Mouse (Mus musculus) MEL (cell line): ENCODE results near the gene Slc30a4. TPM values are rescaled to one million over a fixed set of nuclear protein-coding genes. Genes with fewer than 3 reads are reported as not detected.

Experiments
- DNase-seq: peaks from one replicate; pipeline ENCODE4 v3.0.0; 2011; ENCODE audit warnings: low read depth, low spot score
- H3K27ac ChIP-seq: 2 replicates; pipeline ENCODE4 v1.5.1; 2012; ENCODE audit warnings: low read depth, mild to moderate bottlenecking, control low read depth, low read length, moderate library complexity; ENCODE audit not compliant: control insufficient read depth
- H3K27me3 ChIP-seq, 2 experiments: fragments of 150-350 bp in 1 of 2; sonication (generic) in 1 of 2; 2 replicates each; pipeline ENCODE4 v1.6.1; 2012; ENCODE audit warnings: low read length in 2 of 2, mild to moderate bottlenecking in 2 of 2, improper control_type of control experiment in 1 of 2, moderate library complexity in 1 of 2; ENCODE audit not compliant: insufficient read depth in 2 of 2, control insufficient read depth in 1 of 2
- H3K36me3 ChIP-seq, 2 experiments: 2 replicates each; pipeline ENCODE4 v1.6.1; 2012 to 2014; ENCODE audit warnings: low read length in 2 of 2, improper control_type of control experiment in 1 of 2, inconsistent platforms in 1 of 2, mild to moderate bottlenecking in 1 of 2; ENCODE audit not compliant: insufficient read depth in 2 of 2, control insufficient read depth in 1 of 2
- H3K4me1 ChIP-seq, 2 experiments: fragments of 150-350 bp in 1 of 2; sonication (generic) in 1 of 2; 2 replicates each; pipeline ENCODE4 v1.6.1; 2012; ENCODE audit warnings: low read length in 2 of 2, improper control_type of control experiment in 1 of 2, mild to moderate bottlenecking in 1 of 2; ENCODE audit not compliant: insufficient read depth in 2 of 2, control insufficient read depth in 1 of 2
- H3K4me3 ChIP-seq, 2 experiments: fragments of 150-350 bp in 1 of 2; sonication (generic) in 1 of 2; 2 replicates each; pipeline ENCODE4 v1.5.1; 2012; ENCODE audit warnings: low read depth in 2 of 2, low read length in 2 of 2, mild to moderate bottlenecking in 2 of 2, moderate library complexity in 2 of 2, control low read depth in 1 of 2, improper control_type of control experiment in 1 of 2; ENCODE audit not compliant: control insufficient read depth in 1 of 2, insufficient read depth in 1 of 2
- H3K79me2 ChIP-seq: 2 replicates; pipeline ENCODE4 v1.6.1; 2012; ENCODE audit warnings: mild to moderate bottlenecking, low read length, moderate library complexity; ENCODE audit not compliant: control insufficient read depth, poor library complexity, insufficient read depth
- H3K9ac ChIP-seq: 2 replicates; pipeline ENCODE4 v1.6.1; 2012; ENCODE audit warnings: low read depth, mild to moderate bottlenecking, control low read depth, low read length, moderate library complexity; ENCODE audit not compliant: control insufficient read depth, poor library complexity, severe bottlenecking
- H3K9me3 ChIP-seq: fragments of 150-350 bp; sonication (generic); replicated peaks from 2 replicates; pipeline ENCODE4 v1.6.1; 2012; ENCODE audit warnings: mild to moderate bottlenecking, low read length, improper control_type of control experiment, moderate library complexity; ENCODE audit not compliant: insufficient read depth
- BHLHE40 ChIP-seq: IDR thresholded peaks from 2 replicates; pipeline ENCODE4 v1.6.1; 2012; ENCODE audit warnings: low read depth, mild to moderate bottlenecking, inconsistent platforms, low read length, improper control_type of control experiment, borderline replicate concordance
- E2F4 ChIP-seq: IDR thresholded peaks from 2 replicates; pipeline ENCODE4 v1.6.1; 2011; ENCODE audit warnings: low read depth, low read length, improper control_type of control experiment, borderline replicate concordance
- ELF1 ChIP-seq: IDR thresholded peaks from 2 replicates; pipeline ENCODE4 v1.6.1; 2014; ENCODE audit warnings: low read depth, mild to moderate bottlenecking, inconsistent platforms, low read length, improper control_type of control experiment, moderate library complexity
- EP300 ChIP-seq, 2 experiments: IDR thresholded peaks; 2 replicates each; pipeline ENCODE4 v1.6.1; 2011; ENCODE audit warnings: improper control_type of control experiment in 2 of 2, low read length in 2 of 2, low read depth in 1 of 2, mild to moderate bottlenecking in 1 of 2
- ETS1 ChIP-seq: IDR thresholded peaks from 2 replicates; pipeline ENCODE4 v1.6.1; 2012; ENCODE audit warnings: low read depth, mild to moderate bottlenecking, inconsistent platforms, low read length, improper control_type of control experiment, moderate library complexity
- KAT2A ChIP-seq: conservative IDR thresholded peaks from 2 replicates; pipeline ENCODE4 v1.6.1; 2012; ENCODE audit warnings: low read depth, low read length, improper control_type of control experiment, inconsistent platforms
- MAZ ChIP-seq: IDR thresholded peaks from 2 replicates; pipeline ENCODE4 v1.6.1; 2012; ENCODE audit warnings: low read depth, mild to moderate bottlenecking, inconsistent platforms, low read length, improper control_type of control experiment
- MEF2A ChIP-seq: IDR thresholded peaks from 2 replicates; pipeline ENCODE4 v1.6.1; 2014; ENCODE audit warnings: low read depth, mild to moderate bottlenecking, inconsistent platforms, low read length, improper control_type of control experiment; ENCODE audit not compliant: poor library complexity, insufficient replicate concordance, severe bottlenecking; ENCODE audit errors: extremely low read depth
- NRF1 ChIP-seq: IDR thresholded peaks from 2 replicates; pipeline ENCODE4 v1.6.1; 2014; ENCODE audit warnings: low read depth, mild to moderate bottlenecking, inconsistent platforms, low read length, improper control_type of control experiment, moderate library complexity; ENCODE audit not compliant: poor library complexity, insufficient read depth, severe bottlenecking
- POLR2A ChIP-seq, 2 experiments: IDR thresholded peaks; 2 replicates each; pipeline ENCODE4 v1.6.1; 2011 to 2012; ENCODE audit warnings: low read length in 2 of 2, mild to moderate bottlenecking in 2 of 2, control low read depth in 1 of 2, improper control_type of control experiment in 1 of 2, low read depth in 1 of 2, moderate library complexity in 1 of 2; ENCODE audit not compliant: control insufficient read depth in 1 of 2, insufficient read depth in 1 of 2, poor library complexity in 1 of 2
- POLR2AphosphoS2 ChIP-seq: IDR thresholded peaks from 2 replicates; pipeline ENCODE4 v1.6.1; 2011; ENCODE audit warnings: low read length, improper control_type of control experiment
- POLR2AphosphoS5 ChIP-seq: IDR thresholded peaks from 2 replicates; pipeline ENCODE4 v1.6.1; 2012; ENCODE audit warnings: low read depth, borderline replicate concordance, mild to moderate bottlenecking, inconsistent platforms, low read length, moderate library complexity, mixed read lengths
- RCOR1 ChIP-seq: IDR thresholded peaks from 2 replicates; pipeline ENCODE4 v1.6.1; 2012; ENCODE audit warnings: low read depth, mild to moderate bottlenecking, inconsistent platforms, low read length, improper control_type of control experiment
- SIN3A ChIP-seq: IDR thresholded peaks from 2 replicates; pipeline ENCODE4 v1.6.1; 2012; ENCODE audit warnings: low read length, improper control_type of control experiment, inconsistent platforms
- TBP ChIP-seq: IDR thresholded peaks from 2 replicates; pipeline ENCODE4 v1.8.0; 2011; ENCODE audit warnings: low read depth, low read length, improper control_type of control experiment
- TCF12 ChIP-seq: IDR thresholded peaks from 2 replicates; pipeline ENCODE4 v1.6.1; 2014; ENCODE audit warnings: low read depth, mild to moderate bottlenecking, inconsistent platforms, low read length, improper control_type of control experiment, moderate library complexity
- UBTF ChIP-seq: IDR thresholded peaks from 2 replicates; pipeline ENCODE4 v1.6.1; 2012; ENCODE audit warnings: low read depth, mild to moderate bottlenecking, inconsistent platforms, low read length, improper control_type of control experiment, moderate library complexity, borderline replicate concordance; ENCODE audit not compliant: insufficient read depth
- USF2 ChIP-seq, 2 experiments: IDR thresholded peaks; 2 replicates each; pipeline ENCODE4 v1.6.1; 2011 to 2012; ENCODE audit warnings: improper control_type of control experiment in 2 of 2, low read length in 2 of 2, borderline replicate concordance in 1 of 2, inconsistent platforms in 1 of 2, low read depth in 1 of 2, mild to moderate bottlenecking in 1 of 2; ENCODE audit not compliant: insufficient read depth in 1 of 2
- ZKSCAN1 ChIP-seq: IDR thresholded peaks from 2 replicates; pipeline ENCODE4 v1.6.1; 2012; ENCODE audit warnings: low read depth, mild to moderate bottlenecking, inconsistent platforms, low read length, improper control_type of control experiment, moderate library complexity
- ZNF384 ChIP-seq: IDR thresholded peaks from 2 replicates; pipeline ENCODE4 v1.6.1; 2012; ENCODE audit warnings: low read depth, mild to moderate bottlenecking, inconsistent platforms, low read length, improper control_type of control experiment
- polyA plus RNA-seq, 2 experiments: library from polyadenylated mRNA; stranded (reverse) in 1 of 2; unstranded in 1 of 2; fragments of >175 nt in 1 of 2; fragments of >200 nt in 1 of 2; gene quantifications; 2 replicates each; pipeline versions ENCODE4 v1.2.1 to v1.2.4; 2012; ENCODE audit warnings: low replicate concordance in 2 of 2, low read depth in 1 of 2; ENCODE audit not compliant: insufficient read length in 2 of 2, insufficient read depth in 1 of 2, missing spikeins in 1 of 2
- total RNA-seq: library from RNA; depleted of rRNA; stranded (reverse); fragments of 300-350 nt; gene quantifications from 2 replicates; pipeline ENCODE4 v1.2.3, GENCODE M21; 2012

The Slc30a4 gene
- total and polyA plus RNA-seq, 3 experiments: not detected

DNA sequence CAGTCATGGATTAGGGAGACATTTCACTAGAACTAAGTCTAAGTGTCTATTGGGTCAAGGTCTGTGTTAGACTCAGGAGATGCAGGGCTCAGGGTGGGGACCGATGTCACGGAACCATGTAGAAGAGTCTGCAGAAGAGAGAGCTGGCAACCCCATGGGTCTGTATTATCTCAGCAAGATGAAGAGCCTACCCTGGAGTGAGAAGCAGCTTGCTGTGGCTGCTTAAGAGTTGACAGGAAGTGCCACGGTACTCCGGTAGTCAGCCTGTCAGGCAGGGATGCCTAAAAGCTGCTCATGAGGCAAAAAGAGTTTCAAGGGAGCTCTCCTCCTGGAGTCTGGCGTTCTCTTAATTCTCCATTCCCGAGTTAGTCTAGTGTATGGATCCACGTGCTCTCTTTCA is 42.6 kb downstream of the Slc30a4 start:
- Histone ChIP-seq H3K9ac (no peak overlapping the region), H3K36me3 (no peaks in the 10 kb centered on the region)
- no peak for TF ChIP-seq ZKSCAN1
- TF ChIP-seq ELF1: no peak
- TF ChIP-seq TCF12: no peak
- TF ChIP-seq MEF2A: no peak
- TF ChIP-seq KAT2A: no peak
- TF ChIP-seq E2F4: no peak
- TF ChIP-seq USF2 (IDR thresholded peaks at IDR 0.05; ENCODE audit: borderline replicate concordance in 1 of 2, insufficient read depth in 1 of 2, low read depth in 1 of 2, low read length in 2 of 2): no peak
- no peak for TF ChIP-seq POLR2AphosphoS5
- no peak for TF ChIP-seq NRF1
- TF ChIP-seq ETS1: no peak
- no peak for TF ChIP-seq TBP
- no peak for TF ChIP-seq MAZ
- TF ChIP-seq EP300 (IDR thresholded peaks at IDR 0.05; ENCODE audit: low read depth in 1 of 2, low read length in 2 of 2): no peak
- no peak for TF ChIP-seq UBTF
- TF ChIP-seq, all 39 proteins: peak for 0
- H3K4me1 ChIP-seq: no peaks in the 10 kb centered on the region
- H3K4me3 ChIP-seq: no peak overlapping the region
- no peaks in the 10 kb centered on the region for H3K27me3 ChIP-seq
- H3K9me3 ChIP-seq: no peaks in the 10 kb centered on the region
- DNase-seq: no peak
- no peaks in the 10 kb centered on the region for H3K79me2 ChIP-seq
- no peak overlapping the region for H3K27ac ChIP-seq

- no peaks in the 10 kb centered on the region for H3K79me2 ChIP-seq
- H3K27ac ChIP-seq: no peak overlapping the region
- no peak for DNase-seq
- H3K36me3 ChIP-seq: no peaks in the 10 kb centered on the region
- no peak for TF ChIP-seq ZNF384
- TF ChIP-seq NRF1: no peak
- TF ChIP-seq TBP: no peak
- no peak for TF ChIP-seq SIN3A
- no peak for TF ChIP-seq ZKSCAN1
- no peak for TF ChIP-seq MEF2A
- no peak for TF ChIP-seq POLR2AphosphoS2
- no peak for TF ChIP-seq POLR2A (IDR thresholded peaks at IDR 0.05; ENCODE audit: control insufficient read depth in 1 of 2, insufficient read depth in 1 of 2, low read depth in 1 of 2, low read length in 2 of 2, poor library complexity in 1 of 2)
- no peak for TF ChIP-seq MAZ
- TF ChIP-seq RCOR1: no peak
- TF ChIP-seq BHLHE40: no peak
- H3K9me3 ChIP-seq: no peaks in the 10 kb centered on the region
- H3K4me3 ChIP-seq: no peak overlapping the region
- H3K4me1 ChIP-seq: no peaks in the 10 kb centered on the region
- H3K27me3 ChIP-seq: no peaks in the 10 kb centered on the region
- no peak overlapping the region for H3K9ac ChIP-seq
Observed at GRCm38 (mm10) chr2:122657707-122658524, 44.5 kb downstream of the Slc30a4 start.
